Mouse (Mus musculus): ENCODE results near the gene Arhgef17.

Arhgef17 gene

GRCm38 (mm10) chr7:100942789-100943615 lies 11.1 kb upstream of the Arhgef17 start:
- DNase-seq (ENCODE audit: low spot score in 2 of 2): peak; percentile 57 to 67

- DNase-seq (ENCODE audit: low spot score in 2 of 2): no peak
Observed at GRCm38 (mm10) chr7:100941169-100941568, 9.3 kb upstream of the Arhgef17 start.

- DNase-seq (ENCODE audit: low spot score in 2 of 2): no peak
Observed at GRCm38 (mm10) chr7:100938106-100938505, 6.2 kb upstream of the Arhgef17 start.

- DNase-seq (ENCODE audit: low spot score in 2 of 2): no peak
Observed at GRCm38 (mm10) chr7:100937481-100937880, 5.6 kb upstream of the Arhgef17 start.

- no peak for DNase-seq (ENCODE audit: low spot score in 2 of 2)
Observed at GRCm38 (mm10) chr7:100933520-100933919, 1.6 kb upstream of the Arhgef17 start.

- DNase-seq (ENCODE audit: low spot score in 2 of 2): peak; percentile 68 to 78
Observed at GRCm38 (mm10) chr7:100932481-100933007, 637 bp upstream of the Arhgef17 start.

GRCm38 (mm10) chr7:100931316-100931925 lies 486 bp downstream of the Arhgef17 start:
- no peak for DNase-seq (ENCODE audit: low spot score in 2 of 2)

GRCm38 (mm10) chr7:100930619-100931315 lies 1.1 kb downstream of the Arhgef17 start:
- no peak for DNase-seq (ENCODE audit: low spot score in 2 of 2)

- DNase-seq (ENCODE audit: low spot score in 2 of 2): no peak
Observed at GRCm38 (mm10) chr7:100929639-100930303, 2.1 kb downstream of the Arhgef17 start.

GRCm38 (mm10) chr7:100928456-100928855 lies 3.5 kb downstream of the Arhgef17 start:
- no peak for DNase-seq (ENCODE audit: low spot score in 2 of 2)

GRCm38 (mm10) chr7:100927287-100928000 lies 4.5 kb downstream of the Arhgef17 start:
- peak in 1 of 2 experiments; percentile 28 for DNase-seq (ENCODE audit: low spot score in 2 of 2)

GRCm38 (mm10) chr7:100926311-100926923 lies 5.5 kb downstream of the Arhgef17 start:
- peak; percentile 44 to 68 for DNase-seq (ENCODE audit: low spot score in 2 of 2)

GRCm38 (mm10) chr7:100924674-100925445 lies 7.0 kb downstream of the Arhgef17 start:
- no peak for DNase-seq (ENCODE audit: low spot score in 2 of 2)

GRCm38 (mm10) chr7:100924200-100924599 lies 7.7 kb downstream of the Arhgef17 start:
- DNase-seq (ENCODE audit: low spot score in 2 of 2): no peak

GRCm38 (mm10) chr7:100922907-100923306 lies 9.0 kb downstream of the Arhgef17 start:
- no peak for DNase-seq (ENCODE audit: low spot score in 2 of 2)

- DNase-seq (ENCODE audit: low spot score in 2 of 2): no peak
Observed at GRCm38 (mm10) chr7:100921289-100921688, 10.6 kb downstream of the Arhgef17 start.

- no peak for DNase-seq (ENCODE audit: low spot score in 2 of 2)
Observed at GRCm38 (mm10) chr7:100919809-100920107, 12.1 kb downstream of the Arhgef17 start.

- no peak for DNase-seq (ENCODE audit: low spot score in 2 of 2)
Observed at GRCm38 (mm10) chr7:100919006-100919808, 12.7 kb downstream of the Arhgef17 start.

- no peak for DNase-seq (ENCODE audit: low spot score in 2 of 2)
Observed at GRCm38 (mm10) chr7:100918176-100918575, 13.7 kb downstream of the Arhgef17 start.

Data from frontal cortex, postnatal 36 days (tissue).